Mouse (Mus musculus): ENCODE results near the gene Uba2. TPM values are rescaled to one million over a fixed set of nuclear protein-coding genes. Genes with fewer than 3 reads are reported as not detected.

Gene Uba2
- total RNA-seq, 1 experiment = 298 TPM

- no peaks in the 10 kb centered on the region for H3K9me3 ChIP-seq (ENCODE audit: control insufficient read depth, insufficient read depth, low read depth, low read length)
- H3K9ac ChIP-seq (ENCODE audit: insufficient read depth, low read depth, low read length, poor library complexity, severe bottlenecking) = no peak overlapping the region
- H3K4me1 ChIP-seq (ENCODE audit: control insufficient read depth in 2 of 2, insufficient read depth in 2 of 2, low read length in 2 of 2, poor library complexity in 1 of 2) = no peaks in the 10 kb centered on the region
- DNase-seq (ENCODE audit: low read depth, low spot score) = no peak
- peaks cover 73% of the 10 kb centered on the region for H3K36me3 ChIP-seq (ENCODE audit: control insufficient read depth, insufficient read depth, low read length, poor library complexity, severe bottlenecking)
- in situ Hi-C loops (cut with MboI; ENCODE audit: low sequenced_read_pairs in 2 of 2, unreplicated experiment in 2 of 2) = no loop called here
- H3K27ac ChIP-seq (ENCODE audit: insufficient read depth, low read depth, low read length, poor library complexity, severe bottlenecking) = no peak overlapping the region
- no peak overlapping the region for H3K4me3 ChIP-seq (ENCODE audit: insufficient read depth in 1 of 2, low read depth in 1 of 2, low read length in 2 of 2, poor library complexity in 1 of 2, severe bottlenecking in 1 of 2)
- no peak for TF ChIP-seq MAFK (IDR thresholded peaks at IDR 0.05; ENCODE audit: insufficient read depth, low read depth, low read length)
- no peak for TF ChIP-seq CHD2 (IDR thresholded peaks at IDR 0.05; ENCODE audit: low read depth, low read length)
- no peak for TF ChIP-seq ZC3H11A (IDR thresholded peaks at IDR 0.05; ENCODE audit: borderline replicate concordance, low read depth, low read length)
- no peak for TF ChIP-seq HCFC1 (IDR thresholded peaks at IDR 0.05; ENCODE audit: borderline replicate concordance, insufficient read depth, low read length)
- TF ChIP-seq ZNF384 (IDR thresholded peaks at IDR 0.05; ENCODE audit: low read depth, low read length) = no peak
Measured at GRCm38 (mm10) chr7:34147193-34147592, 22.2 kb downstream of the Uba2 start.

- H3K4me3 ChIP-seq (ENCODE audit: insufficient read depth in 1 of 2, low read depth in 1 of 2, low read length in 2 of 2, poor library complexity in 1 of 2, severe bottlenecking in 1 of 2) = no peak overlapping the region
- H3K9ac ChIP-seq (ENCODE audit: insufficient read depth, low read depth, low read length, poor library complexity, severe bottlenecking) = no peak overlapping the region
- TF ChIP-seq CHD2 (IDR thresholded peaks at IDR 0.05; ENCODE audit: low read depth, low read length) = no peak
- TF ChIP-seq ZNF384 (IDR thresholded peaks at IDR 0.05; ENCODE audit: low read depth, low read length) = no peak
- no peak for TF ChIP-seq MAFK (IDR thresholded peaks at IDR 0.05; ENCODE audit: insufficient read depth, low read depth, low read length)
- TF ChIP-seq ZC3H11A (IDR thresholded peaks at IDR 0.05; ENCODE audit: borderline replicate concordance, low read depth, low read length) = no peak
- TF ChIP-seq HCFC1 (IDR thresholded peaks at IDR 0.05; ENCODE audit: borderline replicate concordance, insufficient read depth, low read length) = no peak
- H3K4me1 ChIP-seq (ENCODE audit: control insufficient read depth in 2 of 2, insufficient read depth in 2 of 2, low read length in 2 of 2, poor library complexity in 1 of 2) = peaks cover 0 to 4% of the 10 kb centered on the region in 2 experiments; a peak in 1 of 4 replicates
- in situ Hi-C loops (cut with MboI; ENCODE audit: low sequenced_read_pairs in 2 of 2, unreplicated experiment in 2 of 2) = no loop called here
- no peaks in the 10 kb centered on the region for H3K9me3 ChIP-seq (ENCODE audit: control insufficient read depth, insufficient read depth, low read depth, low read length)
- no peak overlapping the region for H3K27ac ChIP-seq (ENCODE audit: insufficient read depth, low read depth, low read length, poor library complexity, severe bottlenecking)
- peaks cover 47% of the 10 kb centered on the region for H3K36me3 ChIP-seq (ENCODE audit: control insufficient read depth, insufficient read depth, low read length, poor library complexity, severe bottlenecking)
- no peak for DNase-seq (ENCODE audit: low read depth, low spot score)
Measured at GRCm38 (mm10) chr7:34141123-34141522, 28.3 kb downstream of the Uba2 start.

DNA sequence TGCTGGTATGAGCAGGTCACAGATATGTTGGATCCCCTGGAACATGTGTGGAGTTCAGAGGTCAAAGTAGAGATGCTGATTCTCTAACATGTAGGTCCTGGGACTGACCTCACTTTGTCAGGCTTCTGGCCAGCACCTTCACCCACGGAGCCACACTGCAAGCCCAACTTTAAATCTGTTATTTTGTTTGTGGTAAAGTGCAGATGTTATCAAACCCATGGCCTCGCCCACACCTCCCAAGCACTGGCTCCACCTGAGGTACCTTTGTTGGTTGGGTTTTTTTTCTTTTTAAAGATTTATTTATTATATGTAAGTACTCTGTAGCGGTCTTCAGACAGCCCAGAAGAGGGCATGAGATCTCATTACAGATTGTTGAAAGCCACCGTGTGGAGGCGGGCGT is 29.9 kb downstream of the Uba2 start:
- DNase-seq (ENCODE audit: low read depth, low spot score) = no peak
- no peak overlapping the region for H3K4me3 ChIP-seq (ENCODE audit: insufficient read depth in 1 of 2, low read depth in 1 of 2, low read length in 2 of 2, poor library complexity in 1 of 2, severe bottlenecking in 1 of 2)
- H3K27ac ChIP-seq (ENCODE audit: insufficient read depth, low read depth, low read length, poor library complexity, severe bottlenecking) = no peak overlapping the region
- peaks cover 35% of the 10 kb centered on the region for H3K36me3 ChIP-seq (ENCODE audit: control insufficient read depth, insufficient read depth, low read length, poor library complexity, severe bottlenecking)
- in situ Hi-C loops (cut with MboI; ENCODE audit: low sequenced_read_pairs in 2 of 2, unreplicated experiment in 2 of 2) = no loop called here
- TF ChIP-seq HCFC1 (IDR thresholded peaks at IDR 0.05; ENCODE audit: borderline replicate concordance, insufficient read depth, low read length) (no peak), ZNF384 (IDR thresholded peaks at IDR 0.05; ENCODE audit: low read depth, low read length) (no peak; the same call in 1 of the 2 replicates), ZC3H11A (IDR thresholded peaks at IDR 0.05; ENCODE audit: borderline replicate concordance, low read depth, low read length) (no peak), CHD2 (IDR thresholded peaks at IDR 0.05; ENCODE audit: low read depth, low read length) (no peak), MAFK (IDR thresholded peaks at IDR 0.05; ENCODE audit: insufficient read depth, low read depth, low read length) (no peak)
- no peaks in the 10 kb centered on the region for H3K9me3 ChIP-seq (ENCODE audit: control insufficient read depth, insufficient read depth, low read depth, low read length)
- H3K9ac ChIP-seq (ENCODE audit: insufficient read depth, low read depth, low read length, poor library complexity, severe bottlenecking) = no peak overlapping the region
- peaks cover 0 to 5% of the 10 kb centered on the region in 2 experiments; a peak in 2 of 4 replicates for H3K4me1 ChIP-seq (ENCODE audit: control insufficient read depth in 2 of 2, insufficient read depth in 2 of 2, low read length in 2 of 2, poor library complexity in 1 of 2)

GRCm38 (mm10) chr7:34134336-34134735 is 35.1 kb downstream of the Uba2 start:
- Histone ChIP-seq H3K9ac (ENCODE audit: insufficient read depth, low read depth, low read length, poor library complexity, severe bottlenecking) (no peak overlapping the region), H3K27ac (ENCODE audit: insufficient read depth, low read depth, low read length, poor library complexity, severe bottlenecking) (no peak overlapping the region), H3K4me1 (ENCODE audit: control insufficient read depth in 2 of 2, insufficient read depth in 2 of 2, low read length in 2 of 2, poor library complexity in 1 of 2) (peaks cover 2 to 16% of the 10 kb centered on the region in 2 experiments; a peak in 3 of 4 replicates), H3K9me3 (ENCODE audit: control insufficient read depth, insufficient read depth, low read depth, low read length) (no peaks in the 10 kb centered on the region), H3K4me3 (ENCODE audit: insufficient read depth in 1 of 2, low read depth in 1 of 2, low read length in 2 of 2, poor library complexity in 1 of 2, severe bottlenecking in 1 of 2) (no peak overlapping the region), H3K36me3 (ENCODE audit: control insufficient read depth, insufficient read depth, low read length, poor library complexity, severe bottlenecking) (no peaks in the 10 kb centered on the region; the same call in 1 of the 2 replicates)
- DNase-seq (ENCODE audit: low read depth, low spot score) = no peak
- TF ChIP-seq HCFC1 (IDR thresholded peaks at IDR 0.05; ENCODE audit: borderline replicate concordance, insufficient read depth, low read length) (no peak), ZC3H11A (IDR thresholded peaks at IDR 0.05; ENCODE audit: borderline replicate concordance, low read depth, low read length) (no peak), ZNF384 (IDR thresholded peaks at IDR 0.05; ENCODE audit: low read depth, low read length) (no peak), CHD2 (IDR thresholded peaks at IDR 0.05; ENCODE audit: low read depth, low read length) (no peak), MAFK (IDR thresholded peaks at IDR 0.05; ENCODE audit: insufficient read depth, low read depth, low read length) (no peak)
- in situ Hi-C loops (cut with MboI; ENCODE audit: low sequenced_read_pairs in 2 of 2, unreplicated experiment in 2 of 2) = no loop called here

Measured in ES-E14 (cell line).